ENCODE assay signal across 30 mouse cellular contexts in the genomic region with DNA sequence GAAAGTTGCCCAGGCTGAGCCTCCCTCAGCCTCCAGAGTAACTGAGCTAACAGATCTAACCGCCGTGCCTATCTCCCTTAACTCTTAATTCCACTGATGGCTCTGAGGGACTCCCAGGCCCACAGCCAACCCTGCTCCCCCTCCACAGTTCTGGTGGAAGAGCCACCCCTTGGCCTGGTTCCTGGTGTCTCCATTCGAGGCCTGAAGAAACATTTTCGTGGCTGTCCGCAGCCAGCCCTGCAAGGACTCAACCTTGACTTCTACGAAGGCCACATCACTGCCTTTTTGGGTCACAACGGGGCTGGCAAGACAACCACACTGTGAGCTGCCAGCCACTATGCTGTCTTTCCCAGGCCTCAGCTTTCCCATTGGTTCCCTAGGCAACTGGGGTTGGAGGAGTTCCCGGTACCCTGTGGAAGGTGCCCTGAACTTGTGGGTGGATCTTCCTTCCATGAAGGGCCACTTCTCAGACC. TPM values are rescaled to one million over a fixed set of nuclear protein-coding genes. Genes with fewer than 3 reads are reported as not detected.
A peak's percentile ranks its signal among the peaks of the same experiment; 100 is the strongest.
DNase-seq lines count a peak whose midpoint lies in the region; ATAC-seq and TF ChIP-seq lines count a peak whose summit lies in the region.
"Had no signal": no experiment of that assay in that cellular context is flagged by ENCODE, and none has a peak within 500 bp of the region (broad histone marks: within the 10 kb centered on the region; RNA-seq: fewer than 3 reads in every experiment).

No protein-coding gene starts in this region.

- H3K4me1 ChIP-seq in hindbrain, postnatal 0 days (ENCODE audit: insufficient read depth, low read length): 0 out of 2 replicates have a peak, but pooled peaks cover 7% of the 10 kb centered on the region
- 0 out of 2 replicates have a peak, but pooled peaks cover 2% of the 10 kb centered on the region for H3K4me1 ChIP-seq in hindbrain, embryonic 11.5 days (replicated peaks; ENCODE audit: control insufficient read depth, insufficient read depth, low read length)
- H3K4me1 ChIP-seq in E14TG2a.4 (replicated peaks; ENCODE audit: low read depth, low read length): peaks cover 87% of the 10 kb centered on the region
- H3K4me1 ChIP-seq in liver, embryonic 15.5 days (replicated peaks): peaks cover 60% of the 10 kb centered on the region
- H3K4me1 ChIP-seq in forebrain, embryonic 10.5 days: peaks cover 26% of the 10 kb centered on the region

- H3K36me3 ChIP-seq in hindbrain, postnatal 0 days (ENCODE audit: insufficient read depth, low read length): no peaks in the 10 kb centered on the region
- 0 out of 2 replicates have a peak, but pooled peaks cover 3% of the 10 kb centered on the region for H3K36me3 ChIP-seq in hindbrain, embryonic 11.5 days (ENCODE audit: control insufficient read depth, insufficient read depth, low read length)
- peaks cover 41% of the 10 kb centered on the region for H3K36me3 ChIP-seq in E14TG2a.4 (ENCODE audit: insufficient read depth, low read length)
- peaks cover 96% of the 10 kb centered on the region for H3K36me3 ChIP-seq in liver, embryonic 15.5 days (replicated peaks)
- H3K36me3 ChIP-seq in forebrain, embryonic 10.5 days (replicated peaks): no peaks in the 10 kb centered on the region
- H3K36me3 ChIP-seq: embryonic facial prominence, embryonic 13.5 days; limb, embryonic 10.5 days had no signal

- H3K9ac ChIP-seq in hindbrain, postnatal 0 days (replicated peaks; ENCODE audit: low read length): no peak overlapping the region
- no peak overlapping the region for H3K9ac ChIP-seq in hindbrain, embryonic 11.5 days (ENCODE audit: low read depth, low read length)
- no peak overlapping the region for H3K9ac ChIP-seq in liver, embryonic 15.5 days
- H3K9ac ChIP-seq: embryonic facial prominence, embryonic 13.5 days; limb, embryonic 15.5 days; neural tube, embryonic 15.5 days had no signal

- no peaks in the 10 kb centered on the region for H3K9me3 ChIP-seq in hindbrain, postnatal 0 days (ENCODE audit: low read length)
- H3K9me3 ChIP-seq in hindbrain, embryonic 11.5 days (ENCODE audit: control insufficient read depth, low read length): no peaks in the 10 kb centered on the region
- no peaks in the 10 kb centered on the region for H3K9me3 ChIP-seq in E14TG2a.4 (ENCODE audit: low read length)
- H3K9me3 ChIP-seq in liver, embryonic 15.5 days (replicated peaks): no peaks in the 10 kb centered on the region
- H3K9me3 ChIP-seq in forebrain, embryonic 10.5 days: no peaks in the 10 kb centered on the region
- H3K9me3 ChIP-seq: embryonic facial prominence, embryonic 13.5 days; heart, embryonic 13.5 days; hindbrain, embryonic 10.5 days; limb, embryonic 10.5 days; limb, embryonic 15.5 days; neural tube, embryonic 15.5 days had no signal

- no peak overlapping the region for H3K4me3 ChIP-seq in hindbrain, postnatal 0 days (ENCODE audit: low read length)
- no peak overlapping the region for H3K4me3 ChIP-seq in hindbrain, embryonic 11.5 days (ENCODE audit: low read depth, low read length)
- peak overlapping the region; percentile 58 for H3K4me3 ChIP-seq in E14TG2a.4 (replicated peaks; ENCODE audit: low read length)
- H3K4me3 ChIP-seq in liver, embryonic 15.5 days (replicated peaks): no peak overlapping the region
- no peak overlapping the region for H3K4me3 ChIP-seq in forebrain, embryonic 10.5 days
- H3K4me3 ChIP-seq: embryonic facial prominence, embryonic 13.5 days; heart, adult 2 months; heart, embryonic 13.5 days; hindbrain, embryonic 10.5 days; limb, embryonic 10.5 days; limb, embryonic 15.5 days; neural tube, embryonic 15.5 days had no signal

- H3K27ac ChIP-seq in hindbrain, postnatal 0 days: no peak overlapping the region
- no peak overlapping the region for H3K27ac ChIP-seq in hindbrain, embryonic 11.5 days (ENCODE audit: low read depth, low read length)
- peak overlapping the region; percentile 61; the same call in 1 of the 2 replicates for H3K27ac ChIP-seq in liver, embryonic 15.5 days (replicated peaks)
- H3K27ac ChIP-seq in forebrain, embryonic 10.5 days: no peak overlapping the region
- H3K27ac ChIP-seq: heart, embryonic 13.5 days; hindbrain, embryonic 10.5 days; kidney, postnatal 0 days; limb, embryonic 10.5 days; neural tube, embryonic 15.5 days had no signal

- peak; percentile 36; the same call in 1 of the 2 replicates for ATAC-seq in hindbrain, postnatal 0 days
- no peak for ATAC-seq in hindbrain, embryonic 11.5 days (ENCODE audit: low FRiP score)
- ATAC-seq in liver, embryonic 15.5 days (ENCODE audit: insufficient read depth): no peak; the same call in 1 of the 2 replicates
- ATAC-seq: activated CD4-positive, CD25-positive, alpha-beta regulatory T cell, adult 4 months; forebrain, embryonic 16.5 days; hindbrain, embryonic 16.5 days had no signal

- no peak for TF ChIP-seq CTCF in hindbrain, postnatal 0 days (IDR thresholded peaks at IDR 0.05; ENCODE audit: low read depth)
- no peak for TF ChIP-seq CTCF in E14TG2a.4 (conservative IDR thresholded peaks at IDR 0.05; ENCODE audit: low read length)

- H3K27me3 ChIP-seq in hindbrain, postnatal 0 days (ENCODE audit: insufficient read depth, low read length): 0 out of 2 replicates have a peak, but pooled peaks cover 5% of the 10 kb centered on the region
- peaks cover 26% of the 10 kb centered on the region for H3K27me3 ChIP-seq in hindbrain, embryonic 11.5 days (ENCODE audit: control insufficient read depth, insufficient read depth, low read length)
- H3K27me3 ChIP-seq in E14TG2a.4 (ENCODE audit: insufficient read depth, low read length): peaks cover 12% of the 10 kb centered on the region
- H3K27me3 ChIP-seq in liver, embryonic 15.5 days: no peaks in the 10 kb centered on the region
- peaks cover 63% of the 10 kb centered on the region for H3K27me3 ChIP-seq in forebrain, embryonic 10.5 days (ENCODE audit: poor library complexity, severe bottlenecking)

- 69% methylated on average over 8 of the region's 8 CpGs for WGBS in hindbrain, postnatal 0 days
- WGBS in hindbrain, embryonic 11.5 days: 96% methylated on average over 8 of the region's 8 CpGs
- 68% methylated on average over 8 of the region's 8 CpGs for WGBS in liver, embryonic 15.5 days (ENCODE audit: insufficient replicate concordance)
- WGBS in forebrain, embryonic 10.5 days: 93% methylated on average over 8 of the region's 8 CpGs

- DNase-seq in hindbrain, postnatal 0 days (ENCODE audit: low spot score): no peak
- no peak for DNase-seq in hindbrain, embryonic 11.5 days (ENCODE audit: low spot score)
- DNase-seq in adrenal gland, adult 8-10 months: peak; percentile 84
- DNase-seq in layer of hippocampus, adult 11-12 months (ENCODE audit: low spot score): no peak
- no peak for DNase-seq in forebrain, embryonic 10.5 days (ENCODE audit: extremely low spot score, low spot score)
- DNase-seq: cerebellum, adult 11 months; cerebellum, adult 9-10 months; heart, adult 2 months; heart, postnatal 10 days; kidney, adult 8-10 months; kidney, postnatal 4 days; lung, adult 18-20 months; lung, postnatal 14 days; midbrain, embryonic 14.5 days; right cerebral cortex, adult 18-20 months; thymus, adult 2 months; thymus, postnatal 36 days had no signal

- H3K4me2 ChIP-seq in hindbrain, postnatal 0 days (ENCODE audit: low read depth, low read length): no peak overlapping the region
- H3K4me2 ChIP-seq in hindbrain, embryonic 11.5 days (replicated peaks; ENCODE audit: low read depth, low read length): no peak overlapping the region
- no peak overlapping the region for H3K4me2 ChIP-seq in liver, embryonic 15.5 days
- H3K4me2 ChIP-seq: embryonic facial prominence, embryonic 13.5 days; heart, embryonic 13.5 days; limb, embryonic 15.5 days; neural tube, embryonic 15.5 days had no signal

RNA-seq across cellular contexts. Expression of gene Abca7, which starts 8.0 kb away (rescaled TPM):
- 11.6 and 19.1 TPM in 2 replicates for total RNA-seq in hindbrain, postnatal 0 days (2014; rRNA removed)
- polyA plus RNA-seq in hindbrain, postnatal 0 days (2015; fragmentation: Nextera tagmentation; extraction: Ambion mirVana): 2.3 and 2.4 TPM in 2 replicates
- polyA plus RNA-seq in hindbrain, embryonic 11.5 days (2014; fragmentation: Nextera tagmentation; extraction: Ambion mirVana): 2.6 TPM in 2 replicates
- 10 to 100 TPM; 21.6 to 35.5 (median 27.8) TPM for total RNA-seq in adrenal gland, adult 8-10 months (2022)
- 7.5 and 9.0 TPM in 2 replicates for polyA plus RNA-seq in liver, embryonic 15.5 days (2015; fragmentation: Nextera tagmentation; extraction: Ambion mirVana)
- 2.9 and 3.1 TPM in 2 replicates for polyA plus RNA-seq in forebrain, embryonic 10.5 days (2016; fragmentation: Nextera tagmentation; extraction: Ambion mirVana)

RNA-seq across cellular contexts. Expression of gene Arhgap45, which starts 12.2 kb away (rescaled TPM):
- 2.9 and 3.3 TPM in 2 replicates for total RNA-seq in hindbrain, postnatal 0 days (2014; rRNA removed)
- 1.7 and 1.8 TPM in 2 replicates for polyA plus RNA-seq in hindbrain, postnatal 0 days (2015; fragmentation: Nextera tagmentation; extraction: Ambion mirVana)
- 4.1 and 4.3 TPM in 2 replicates for polyA plus RNA-seq in hindbrain, embryonic 11.5 days (2014; fragmentation: Nextera tagmentation; extraction: Ambion mirVana)
- 10 to 100 TPM in 2 of 4 experiments, 1 to 10 TPM in 2; 6.4 to 10.6 (median 8.5) TPM for total RNA-seq in adrenal gland, adult 8-10 months (2022)
- 15.7 and 18.2 TPM in 2 replicates for polyA plus RNA-seq in liver, embryonic 15.5 days (2015; fragmentation: Nextera tagmentation; extraction: Ambion mirVana)
- 8.0 and 9.1 TPM in 2 replicates for polyA plus RNA-seq in forebrain, embryonic 10.5 days (2016; fragmentation: Nextera tagmentation; extraction: Ambion mirVana)

RNA-seq across cellular contexts. Expression of gene Cnn2, which starts 15.9 kb away (rescaled TPM):
- 17.2 and 17.9 TPM in 2 replicates for total RNA-seq in hindbrain, postnatal 0 days (2014; rRNA removed)
- polyA plus RNA-seq in hindbrain, postnatal 0 days (2015; fragmentation: Nextera tagmentation; extraction: Ambion mirVana): 15.0 and 16.4 TPM in 2 replicates
- 180 and 221 TPM in 2 replicates for polyA plus RNA-seq in hindbrain, embryonic 11.5 days (2014; fragmentation: Nextera tagmentation; extraction: Ambion mirVana)
- total RNA-seq in adrenal gland, adult 8-10 months (2022): 10 to 100 TPM; 23.9 to 36.3 (median 30.0) TPM
- 44.5 and 45.5 TPM in 2 replicates for polyA plus RNA-seq in liver, embryonic 15.5 days (2015; fragmentation: Nextera tagmentation; extraction: Ambion mirVana)
- polyA plus RNA-seq in forebrain, embryonic 10.5 days (2016; fragmentation: Nextera tagmentation; extraction: Ambion mirVana): 222 and 226 TPM in 2 replicates

RNA-seq across cellular contexts. Expression of gene Tmem259, which starts 20.1 kb away (rescaled TPM):
- total RNA-seq in hindbrain, postnatal 0 days (2014; rRNA removed): 161 and 179 TPM in 2 replicates
- 25.6 and 27.1 TPM in 2 replicates for polyA plus RNA-seq in hindbrain, postnatal 0 days (2015; fragmentation: Nextera tagmentation; extraction: Ambion mirVana)
- polyA plus RNA-seq in hindbrain, embryonic 11.5 days (2014; fragmentation: Nextera tagmentation; extraction: Ambion mirVana): 14.6 and 16.1 TPM in 2 replicates
- 100 to 1,000 TPM; 132 to 155 (median 141) TPM for total RNA-seq in adrenal gland, adult 8-10 months (2022)
- polyA plus RNA-seq in liver, embryonic 15.5 days (2015; fragmentation: Nextera tagmentation; extraction: Ambion mirVana): 8.4 and 11.0 TPM in 2 replicates
- 8.4 and 9.6 TPM in 2 replicates for polyA plus RNA-seq in forebrain, embryonic 10.5 days (2016; fragmentation: Nextera tagmentation; extraction: Ambion mirVana)

RNA-seq across cellular contexts. Expression of gene Grin3b, which starts 33.8 kb away (rescaled TPM):
- 0.68 and 0.97 TPM in 2 replicates for total RNA-seq in hindbrain, postnatal 0 days (2014; rRNA removed)
- 0.20 and 0.51 TPM in 2 replicates for polyA plus RNA-seq in hindbrain, postnatal 0 days (2015; fragmentation: Nextera tagmentation; extraction: Ambion mirVana)
- polyA plus RNA-seq in hindbrain, embryonic 11.5 days (2014; fragmentation: Nextera tagmentation; extraction: Ambion mirVana): 0.29 and 0.49 TPM in 2 replicates
- total RNA-seq in adrenal gland, adult 8-10 months (2022): 1 to 10 TPM in 1 of 4 experiments, under 1 TPM in 1, not detected in 2; 0.83 to 1.4 TPM
- 0.10 TPM in 1 of 2 replicates, not detected in the other for polyA plus RNA-seq in liver, embryonic 15.5 days (2015; fragmentation: Nextera tagmentation; extraction: Ambion mirVana)
- polyA plus RNA-seq in forebrain, embryonic 10.5 days (2016; fragmentation: Nextera tagmentation; extraction: Ambion mirVana): 0.20 and 0.31 TPM in 2 replicates
- total RNA-seq: common myeloid progenitor, adult 5-6 weeks; heart, postnatal 10 days had no signal
- polyA plus RNA-seq: activated CD4-positive, CD25-positive, alpha-beta regulatory T cell, adult 4 months had no signal
